Mouse (Mus musculus): ENCODE data around the gene Gpr25. TPM values are rescaled to one million over a fixed set of nuclear protein-coding genes. Genes with fewer than 3 reads are reported as not detected.

Gene Gpr25
- polyA plus RNA-seq, 2 experiments from 2014 or later: not detected

GRCm38 (mm10) chr1:136232986-136233790, 27.5 kb downstream of the Gpr25 start:
- ATAC-seq: no peak

GRCm38 (mm10) chr1:136232285-136232926, 28.3 kb downstream of the Gpr25 start:
- ATAC-seq: no peak

GRCm38 (mm10) chr1:136231596-136231995, 29.1 kb downstream of the Gpr25 start:
- no peak for ATAC-seq

GRCm38 (mm10) chr1:136230201-136230600, 30.5 kb downstream of the Gpr25 start:
- no peak for ATAC-seq

- ATAC-seq: no peak
Observed at GRCm38 (mm10) chr1:136229040-136229373, 31.7 kb downstream of the Gpr25 start.

- ATAC-seq: no peak
Observed at GRCm38 (mm10) chr1:136228328-136229039, 32.2 kb downstream of the Gpr25 start.

GRCm38 (mm10) chr1:136227870-136228269, 32.8 kb downstream of the Gpr25 start:
- ATAC-seq: no peak

- no peak for ATAC-seq
Observed at GRCm38 (mm10) chr1:136226626-136227025, 34.0 kb downstream of the Gpr25 start.

- ATAC-seq: no peak
Observed at GRCm38 (mm10) chr1:136225846-136226245, 34.8 kb downstream of the Gpr25 start.

GRCm38 (mm10) chr1:136223758-136224342, 36.8 kb downstream of the Gpr25 start:
- ATAC-seq: no peak

GRCm38 (mm10) chr1:136222386-136222785, 38.3 kb downstream of the Gpr25 start:
- ATAC-seq: no peak

- no peak for ATAC-seq
Observed at GRCm38 (mm10) chr1:136220037-136220871, 40.4 kb downstream of the Gpr25 start.

- ATAC-seq: no peak
Observed at GRCm38 (mm10) chr1:136214304-136214703, 46.4 kb downstream of the Gpr25 start.

GRCm38 (mm10) chr1:136212803-136213202, 47.9 kb downstream of the Gpr25 start, which contains the start of gene Mroh3:
Gene Mroh3 (minus strand): TSS chr1:136212828.
- ATAC-seq: no peak

Other genes with a start within 250 kb of the Gpr25 start
- not detected for gene Ascl5, start 210.1 kb downstream of the Gpr25 start, polyA plus RNA-seq (2017; shearing (Covaris generic))
- 1 to 10 TPM; 2.4 to 2.9 TPM for gene Cacna1s, start 208.1 kb downstream of the Gpr25 start, polyA plus RNA-seq (2017; shearing (Covaris generic))
- gene Kif21b, start 129.5 kb downstream of the Gpr25 start, polyA plus RNA-seq (2017; shearing (Covaris generic)): 10 to 100 TPM; 26.6 to 31.2 TPM
- not detected for gene Mroh3, start 48.0 kb downstream of the Gpr25 start, polyA plus RNA-seq (2017; shearing (Covaris generic))
- gene Inava, start 26.6 kb downstream of the Gpr25 start, polyA plus RNA-seq (2017; shearing (Covaris generic)): not detected
- gene Camsap2, start 85.2 kb upstream of the Gpr25 start, polyA plus RNA-seq (2017; shearing (Covaris generic)): 1 to 10 TPM; 3.7 to 4.7 TPM
- gene Ddx59, start 154.4 kb upstream of the Gpr25 start, polyA plus RNA-seq (2017; shearing (Covaris generic)): 1 to 10 TPM; 5.6 to 6.4 TPM
- gene Kif14, start 205.5 kb upstream of the Gpr25 start, polyA plus RNA-seq (2017; shearing (Covaris generic)): 1 to 10 TPM; 1.6 to 3.8 TPM

Data from activated CD4-positive, CD25-positive, alpha-beta regulatory T cell, adult 4 months (primary cell).